Mouse (Mus musculus): ENCODE data around the gene Ccdc78. TPM values are rescaled to one million over a fixed set of nuclear protein-coding genes. Genes with fewer than 3 reads are reported as not detected.

The Ccdc78 gene
- polyA plus RNA-seq, 1 experiment, result not detected

DNA sequence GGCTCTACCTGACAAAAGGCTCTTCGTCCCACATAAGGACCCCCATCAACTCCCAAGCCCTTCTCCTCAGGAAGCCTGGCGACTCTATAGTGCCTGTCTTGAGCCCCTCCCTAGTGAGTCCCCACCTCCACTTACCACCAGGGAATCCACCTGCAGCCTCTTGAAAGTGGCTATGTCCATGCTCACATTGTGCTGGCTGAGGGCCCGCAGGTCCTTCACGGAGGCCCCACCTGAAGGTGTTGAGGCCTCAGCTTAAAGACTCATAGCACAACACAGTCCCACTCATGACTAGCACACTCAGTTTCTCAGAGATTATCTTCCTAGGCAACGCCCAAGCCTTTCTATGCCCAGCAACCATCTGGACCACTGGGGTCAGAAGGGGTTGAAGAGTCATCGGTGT lies 37.1 kb upstream of the Ccdc78 start:
- Histone ChIP-seq H3K27me3 (ENCODE audit: control insufficient read depth, insufficient read depth, low read length, poor library complexity, severe bottlenecking) (no peaks in the 10 kb centered on the region), H3K9ac (ENCODE audit: low read depth, poor library complexity, severe bottlenecking) (no peak overlapping the region), H3K4me3 (ENCODE audit: low read depth, low read length) (no peak overlapping the region), H3K27ac (ENCODE audit: insufficient read depth, low read length) (no peak overlapping the region), H3K9me3 (replicated peaks; ENCODE audit: control insufficient read depth, insufficient read depth, low read length, poor library complexity, severe bottlenecking) (no peaks in the 10 kb centered on the region), H3K36me3 (ENCODE audit: control insufficient read depth, insufficient read depth, low read length, poor library complexity, severe bottlenecking) (no peaks in the 10 kb centered on the region), H3K4me1 (ENCODE audit: control insufficient read depth, insufficient read depth, low read length) (peaks cover 4% of the 10 kb centered on the region)
- TF ChIP-seq EP300 (IDR thresholded peaks at IDR 0.05; ENCODE audit: insufficient read depth, low read depth, low read length) (no peak), CTCF (IDR thresholded peaks at IDR 0.05; ENCODE audit: low read depth, low read length) (no peak), POLR2A (IDR thresholded peaks at IDR 0.05; ENCODE audit: insufficient read depth, low read length) (no peak)

- Histone ChIP-seq H3K4me3 (ENCODE audit: low read depth, low read length) (no peak overlapping the region), H3K9ac (ENCODE audit: low read depth, poor library complexity, severe bottlenecking) (no peak overlapping the region), H3K4me1 (ENCODE audit: control insufficient read depth, insufficient read depth, low read length) (peaks cover 12% of the 10 kb centered on the region), H3K27me3 (ENCODE audit: control insufficient read depth, insufficient read depth, low read length, poor library complexity, severe bottlenecking) (no peaks in the 10 kb centered on the region), H3K36me3 (ENCODE audit: control insufficient read depth, insufficient read depth, low read length, poor library complexity, severe bottlenecking) (no peaks in the 10 kb centered on the region), H3K9me3 (replicated peaks; ENCODE audit: control insufficient read depth, insufficient read depth, low read length, poor library complexity, severe bottlenecking) (no peaks in the 10 kb centered on the region), H3K27ac (ENCODE audit: insufficient read depth, low read length) (no peak overlapping the region)
- TF ChIP-seq EP300 (IDR thresholded peaks at IDR 0.05; ENCODE audit: insufficient read depth, low read depth, low read length) (no peak), POLR2A (IDR thresholded peaks at IDR 0.05; ENCODE audit: insufficient read depth, low read length) (no peak), CTCF (IDR thresholded peaks at IDR 0.05; ENCODE audit: low read depth, low read length) (no peak)
Observed at GRCm38 (mm10) chr17:25751446-25751845, 34.9 kb upstream of the Ccdc78 start.

GRCm38 (mm10) chr17:25754241-25754640 lies 32.1 kb upstream of the Ccdc78 start, which contains the start of gene Msln:
Gene Msln (minus strand): TSS chr17:25754378.
- Histone ChIP-seq H3K27ac (ENCODE audit: insufficient read depth, low read length) (peak within 1 kb of the TSS; percentile 65), H3K4me1 (ENCODE audit: control insufficient read depth, insufficient read depth, low read length) (peaks cover 18% of the 10 kb centered on the region), H3K9ac (ENCODE audit: low read depth, poor library complexity, severe bottlenecking) (no peak within 1 kb of the TSS; the same call in 1 of the 2 replicates)

DNA sequence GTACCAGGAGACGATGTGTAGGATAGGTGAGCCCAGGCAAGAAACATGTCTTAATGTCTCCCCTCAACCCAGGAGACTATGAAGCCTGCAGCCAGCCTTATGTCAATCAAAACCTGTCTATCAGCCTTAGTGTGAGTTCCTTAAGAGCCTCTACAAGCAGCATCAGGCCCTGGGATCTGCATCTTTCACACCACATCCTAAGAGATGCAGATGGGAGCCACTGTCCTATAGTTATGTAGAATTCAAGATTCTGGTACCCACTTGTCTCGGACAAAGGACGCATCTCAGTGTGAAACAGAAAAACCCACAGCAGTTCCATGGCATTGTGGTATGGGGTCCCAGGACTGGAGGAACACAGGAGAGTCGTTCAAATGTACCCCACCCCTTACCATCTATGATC lies 31.3 kb upstream of the Ccdc78 start:
- peak overlapping the region; percentile 65 for H3K27ac ChIP-seq (ENCODE audit: insufficient read depth, low read length)
- H3K9ac ChIP-seq (ENCODE audit: low read depth, poor library complexity, severe bottlenecking), result no peak overlapping the region; the same call in 1 of the 2 replicates

More at GRCm38 (mm10) chr17:25754241-25754640, 32.1 kb upstream of the Ccdc78 start, which contains the start of gene Msln:
- Histone ChIP-seq H3K4me3 (ENCODE audit: low read depth, low read length) (no peak within 1 kb of the TSS), H3K9me3 (replicated peaks; ENCODE audit: control insufficient read depth, insufficient read depth, low read length, poor library complexity, severe bottlenecking) (no peaks in the 10 kb centered on the region), H3K27me3 (ENCODE audit: control insufficient read depth, insufficient read depth, low read length, poor library complexity, severe bottlenecking) (no peaks in the 10 kb centered on the region), H3K36me3 (ENCODE audit: control insufficient read depth, insufficient read depth, low read length, poor library complexity, severe bottlenecking) (no peaks in the 10 kb centered on the region)
- TF ChIP-seq EP300 (IDR thresholded peaks at IDR 0.05; ENCODE audit: insufficient read depth, low read depth, low read length) (no peak), CTCF (IDR thresholded peaks at IDR 0.05; ENCODE audit: low read depth, low read length) (no peak), POLR2A (IDR thresholded peaks at IDR 0.05; ENCODE audit: insufficient read depth, low read length) (no peak)

GRCm38 (mm10) chr17:25755627-25756377 lies 30.6 kb upstream of the Ccdc78 start:
- no peaks in the 10 kb centered on the region for H3K9me3 ChIP-seq (replicated peaks; ENCODE audit: control insufficient read depth, insufficient read depth, low read length, poor library complexity, severe bottlenecking)
- no peaks in the 10 kb centered on the region for H3K27me3 ChIP-seq (ENCODE audit: control insufficient read depth, insufficient read depth, low read length, poor library complexity, severe bottlenecking)
- H3K36me3 ChIP-seq (ENCODE audit: control insufficient read depth, insufficient read depth, low read length, poor library complexity, severe bottlenecking), result no peaks in the 10 kb centered on the region
- no peak for TF ChIP-seq POLR2A (IDR thresholded peaks at IDR 0.05; ENCODE audit: insufficient read depth, low read length)
- TF ChIP-seq EP300 (IDR thresholded peaks at IDR 0.05; ENCODE audit: insufficient read depth, low read depth, low read length), result peak; percentile 92
- no peak for TF ChIP-seq CTCF (IDR thresholded peaks at IDR 0.05; ENCODE audit: low read depth, low read length)
- no peak overlapping the region; the same call in 1 of the 2 replicates for H3K9ac ChIP-seq (ENCODE audit: low read depth, poor library complexity, severe bottlenecking)
- H3K4me1 ChIP-seq (ENCODE audit: control insufficient read depth, insufficient read depth, low read length), result peaks cover 18% of the 10 kb centered on the region
- H3K4me3 ChIP-seq (ENCODE audit: low read depth, low read length), result no peak overlapping the region
- peak overlapping the region; percentile 94 for H3K27ac ChIP-seq (ENCODE audit: insufficient read depth, low read length)

More for the DNA sequence above, 31.3 kb upstream of the Ccdc78 start:
- H3K27me3 ChIP-seq (ENCODE audit: control insufficient read depth, insufficient read depth, low read length, poor library complexity, severe bottlenecking), result no peaks in the 10 kb centered on the region
- no peaks in the 10 kb centered on the region for H3K36me3 ChIP-seq (ENCODE audit: control insufficient read depth, insufficient read depth, low read length, poor library complexity, severe bottlenecking)
- H3K4me3 ChIP-seq (ENCODE audit: low read depth, low read length), result no peak overlapping the region
- H3K4me1 ChIP-seq (ENCODE audit: control insufficient read depth, insufficient read depth, low read length), result peaks cover 18% of the 10 kb centered on the region
- no peak for TF ChIP-seq POLR2A (IDR thresholded peaks at IDR 0.05; ENCODE audit: insufficient read depth, low read length)
- TF ChIP-seq EP300 (IDR thresholded peaks at IDR 0.05; ENCODE audit: insufficient read depth, low read depth, low read length), result no peak
- TF ChIP-seq CTCF (IDR thresholded peaks at IDR 0.05; ENCODE audit: low read depth, low read length), result no peak
- H3K9me3 ChIP-seq (replicated peaks; ENCODE audit: control insufficient read depth, insufficient read depth, low read length, poor library complexity, severe bottlenecking), result no peaks in the 10 kb centered on the region
